Mouse (Mus musculus): ENCODE measurements around the gene Apobec2. TPM values are rescaled to one million over a fixed set of nuclear protein-coding genes. Genes with fewer than 3 reads are reported as not detected.

Apobec2 gene
- total and polyA plus RNA-seq, 3 experiments, result 0.21 to 0.70 TPM; not detected in 1

DNA sequence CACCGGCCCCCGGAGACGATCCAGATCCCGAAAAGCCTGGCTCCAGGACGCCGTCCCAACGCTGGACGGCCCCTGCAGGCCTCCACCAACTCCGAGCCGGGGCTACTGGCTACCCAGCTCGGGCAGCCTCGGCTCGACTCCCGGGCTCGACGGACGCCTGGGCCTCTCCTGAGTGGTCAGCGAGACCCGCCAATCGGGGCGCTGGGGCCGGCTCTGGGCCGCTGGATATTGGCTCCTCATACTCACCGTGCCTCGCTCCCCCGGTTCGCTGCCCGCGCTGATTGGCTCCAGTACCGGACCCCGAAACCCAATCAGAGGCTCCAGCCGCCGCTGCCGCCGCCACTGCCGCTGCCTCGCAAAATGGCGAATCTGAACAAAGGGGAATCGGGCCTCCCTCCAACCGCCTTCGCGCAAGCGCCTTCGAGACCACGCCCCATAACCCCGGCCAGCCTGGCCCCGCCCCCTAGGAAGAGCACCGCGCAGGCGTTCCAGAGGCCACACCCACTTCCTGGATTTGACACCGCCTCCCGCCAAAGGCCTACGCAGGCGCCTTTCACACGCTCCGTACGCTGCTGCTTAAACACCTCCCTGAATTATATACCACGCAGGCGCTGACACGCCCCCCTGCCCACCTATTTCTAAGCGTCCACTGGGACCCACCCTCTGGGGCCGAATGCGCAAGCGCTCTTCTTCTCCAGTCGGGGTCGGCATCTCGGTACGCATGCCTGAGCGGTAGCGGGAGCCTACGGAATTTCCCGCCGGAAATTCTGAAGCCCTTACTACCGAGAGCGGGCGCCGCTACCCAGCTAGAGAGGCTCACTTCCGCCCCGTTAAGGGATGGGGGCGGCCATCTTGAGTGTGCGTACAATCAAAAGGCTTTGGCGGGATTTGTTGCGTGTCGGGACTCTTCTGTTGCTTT lies 23.1 kb downstream of the Apobec2 start, which contains the start of the genes Nfya and Oard1 (continued):
- TF ChIP-seq GABPA (IDR thresholded peaks at IDR 0.05; ENCODE audit: insufficient replicate concordance, low read depth, low read length) (no peak), SMC3 (IDR thresholded peaks at IDR 0.05; ENCODE audit: low read depth, low read length) (no peak), ELF1 (IDR thresholded peaks at IDR 0.05; ENCODE audit: low read depth, low read length) (peak; percentile 97), ZC3H11A (IDR thresholded peaks at IDR 0.05; ENCODE audit: low read depth, low read length) (no peak), ETS1 (conservative IDR thresholded peaks at IDR 0.05; ENCODE audit: low read depth, low read length) (no peak; the same call in 1 of the 2 replicates), NELFE (IDR thresholded peaks at IDR 0.05; ENCODE audit: low read depth, low read length) (peak; percentile 83), POLR2A (IDR thresholded peaks at IDR 0.05; ENCODE audit: low read depth, low read length) (peak; percentile 73), NRF1 (IDR thresholded peaks at IDR 0.05; ENCODE audit: low read depth, low read length) (peak; percentile 93), JUN (IDR thresholded peaks at IDR 0.05; ENCODE audit: insufficient read depth, low read depth, low read length) (no peak)

DNA sequence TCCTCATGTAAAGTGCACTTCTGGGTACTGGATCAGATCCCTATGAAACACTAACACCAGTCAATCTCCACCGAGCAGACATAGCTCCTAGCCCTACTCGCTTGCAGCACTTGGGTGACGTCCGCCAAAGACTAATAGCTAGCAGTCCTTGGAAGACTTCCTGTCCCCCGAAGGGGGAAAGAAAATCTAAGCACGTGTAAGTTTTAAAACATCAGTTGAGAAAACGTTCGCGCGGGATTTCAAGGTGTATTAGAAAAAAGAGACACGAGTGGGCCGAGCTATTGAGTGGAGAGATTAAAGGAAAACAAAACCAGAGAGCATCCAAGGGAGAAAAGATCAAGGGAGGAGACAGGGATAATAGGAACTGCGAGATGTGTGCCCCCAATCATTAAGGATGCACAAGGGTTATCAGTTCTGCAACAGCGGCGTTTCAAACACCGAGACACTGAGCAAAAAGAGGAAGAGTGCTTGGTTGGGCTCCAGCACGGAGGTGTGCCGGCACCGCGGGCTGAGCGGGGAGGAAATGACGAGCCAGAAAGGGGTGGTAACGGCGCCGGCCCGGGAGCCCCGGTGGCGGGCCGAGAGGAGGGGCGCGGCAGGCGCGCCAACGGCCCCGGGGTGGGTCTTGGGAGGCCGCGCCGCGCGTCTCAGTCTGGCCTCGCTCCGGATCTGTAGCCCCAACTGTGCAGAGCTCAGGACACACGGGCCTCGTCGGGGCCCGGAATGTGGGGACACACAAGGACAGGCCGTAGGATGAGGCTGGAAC lies 24.0 kb downstream of the Apobec2 start:
- Histone ChIP-seq H3K4me3 (replicated peaks in 1 of 3; ENCODE audit: low read depth in 2 of 3, low read length in 2 of 3, poor library complexity in 1 of 3) (peak overlapping the region; percentile 85 to 97 (median 88)), H3K79me2 (replicated peaks; ENCODE audit: control insufficient read depth, extremely low read depth, insufficient read depth, poor library complexity, severe bottlenecking) (peaks cover 58% of the 10 kb centered on the region), H3K9ac (ENCODE audit: insufficient read depth, low read depth) (peak overlapping the region; percentile 96), H3K4me2 (ENCODE audit: insufficient read depth, low read depth, poor library complexity, severe bottlenecking) (peak overlapping the region; percentile 96), H3K9me3 (replicated peaks; ENCODE audit: low read length) (no peaks in the 10 kb centered on the region), H3K36me3 (replicated peaks in 1 of 2; ENCODE audit: control insufficient read depth in 1 of 2, insufficient read depth in 1 of 2, low read length in 1 of 2) (peaks cover 8 to 50% of the 10 kb centered on the region in 2 experiments), H3K4me1 (ENCODE audit: control insufficient read depth in 1 of 2, insufficient read depth in 2 of 2) (peaks cover 17 to 57% of the 10 kb centered on the region in 2 experiments), H3K27me3 (replicated peaks) (no peaks in the 10 kb centered on the region), H3K27ac (ENCODE audit: insufficient read depth, low read depth) (peak overlapping the region; percentile 97)
- peak; percentile 77 for DNase-seq (ENCODE audit: extremely low read depth)
- dilution Hi-C loops (cut with MboI; ENCODE audit: extremely low pct_ligation_motif_present, extremely low pct_unique_long_range_greater_than_20kb, low sequenced_read_pairs) (no loop called here), in situ Hi-C loops (cut with MboI; ENCODE audit: low pct_ligation_motif_present, low pct_unique_long_range_greater_than_20kb, low sequenced_read_pairs) (no loop called here)
- TF ChIP-seq KAT2A (IDR thresholded peaks at IDR 0.05; ENCODE audit: insufficient replicate concordance, low read length) (0 out of 2 replicates have a peak, but pooled peaks have one; percentile 52), CHD1 (IDR thresholded peaks at IDR 0.05; ENCODE audit: low read depth, low read length) (peak; percentile 77), SIN3A (IDR thresholded peaks at IDR 0.05; ENCODE audit: low read length) (peak; percentile 77), BHLHE40 (IDR thresholded peaks at IDR 0.05; ENCODE audit: low read depth, low read length) (0 out of 2 replicates have a peak, but pooled peaks have one; percentile 33), USF2 (conservative IDR thresholded peaks at IDR 0.05; ENCODE audit: low read depth, low read length) (no peak), CTCF (conservative IDR thresholded peaks at IDR 0.05 in 1 of 2, IDR thresholded peaks at IDR 0.05 in 1 of 2; ENCODE audit: low read depth in 2 of 2, low read length in 2 of 2) (no peak), MAX (IDR thresholded peaks at IDR 0.05; ENCODE audit: low read length) (peak; percentile 70), NRF1 (IDR thresholded peaks at IDR 0.05; ENCODE audit: low read depth, low read length) (peak; percentile 41; the same call in 1 of the 2 replicates), POLR2AphosphoS2 (IDR thresholded peaks at IDR 0.05; ENCODE audit: low read depth, low read length) (peak; percentile 91), GABPA (IDR thresholded peaks at IDR 0.05; ENCODE audit: insufficient replicate concordance, low read depth, low read length) (no peak), ETS1 (conservative IDR thresholded peaks at IDR 0.05; ENCODE audit: low read depth, low read length) (no peak; the same call in 1 of the 2 replicates), EP300 (IDR thresholded peaks at IDR 0.05; ENCODE audit: low read length) (peak; percentile 18; the same call in 1 of the 2 replicates), CHD2 (IDR thresholded peaks at IDR 0.05; ENCODE audit: low read length) (peak; percentile 36; the same call in 1 of the 2 replicates), MAZ (IDR thresholded peaks at IDR 0.05; ENCODE audit: low read depth, low read length) (0 out of 2 replicates have a peak, but pooled peaks have one; percentile 32), E2F4 (IDR thresholded peaks at IDR 0.05; ENCODE audit: insufficient replicate concordance, low read depth, low read length) (no peak), MXI1 (IDR thresholded peaks at IDR 0.05; ENCODE audit: low read depth, low read length) (peak; percentile 91), ZNF384 (IDR thresholded peaks at IDR 0.05; ENCODE audit: low read depth, low read length) (0 out of 2 replicates have a peak, but pooled peaks have one; percentile 16), RCOR1 (conservative IDR thresholded peaks at IDR 0.05; ENCODE audit: low read depth, low read length) (no peak), ZC3H11A (IDR thresholded peaks at IDR 0.05; ENCODE audit: low read depth, low read length) (no peak), TBP (conservative IDR thresholded peaks at IDR 0.05; ENCODE audit: low read depth, low read length) (peak; percentile 68; the same call in 1 of the 2 replicates), HCFC1 (IDR thresholded peaks at IDR 0.05; ENCODE audit: low read depth, low read length) (peak; percentile 45; the same call in 1 of the 2 replicates), IRF4 (IDR thresholded peaks at IDR 0.05; ENCODE audit: low read depth, low read length) (no peak), MYC (IDR thresholded peaks at IDR 0.05; ENCODE audit: low read depth, low read length) (0 out of 2 replicates have a peak, but pooled peaks have one; percentile 21), POLR2A (IDR thresholded peaks at IDR 0.05; ENCODE audit: low read depth, low read length) (peak; percentile 1; the same call in 1 of the 2 replicates), UBTF (IDR thresholded peaks at IDR 0.05; ENCODE audit: low read depth, low read length) (peak; percentile 69; the same call in 1 of the 2 replicates), ELF1 (IDR thresholded peaks at IDR 0.05; ENCODE audit: low read depth, low read length) (peak; percentile 68), JUND (conservative IDR thresholded peaks at IDR 0.05; ENCODE audit: low read depth, low read length) (no peak), USF1 (IDR thresholded peaks at IDR 0.05; ENCODE audit: low read depth, low read length) (no peak)
